Mouse (Mus musculus): ENCODE data around the gene Dedd. TPM values are rescaled to one million over a fixed set of nuclear protein-coding genes. Genes with fewer than 3 reads are reported as not detected.

The Dedd gene
- polyA plus RNA-seq, 1 experiment from 2014 or later, result 61.5 TPM

DNA sequence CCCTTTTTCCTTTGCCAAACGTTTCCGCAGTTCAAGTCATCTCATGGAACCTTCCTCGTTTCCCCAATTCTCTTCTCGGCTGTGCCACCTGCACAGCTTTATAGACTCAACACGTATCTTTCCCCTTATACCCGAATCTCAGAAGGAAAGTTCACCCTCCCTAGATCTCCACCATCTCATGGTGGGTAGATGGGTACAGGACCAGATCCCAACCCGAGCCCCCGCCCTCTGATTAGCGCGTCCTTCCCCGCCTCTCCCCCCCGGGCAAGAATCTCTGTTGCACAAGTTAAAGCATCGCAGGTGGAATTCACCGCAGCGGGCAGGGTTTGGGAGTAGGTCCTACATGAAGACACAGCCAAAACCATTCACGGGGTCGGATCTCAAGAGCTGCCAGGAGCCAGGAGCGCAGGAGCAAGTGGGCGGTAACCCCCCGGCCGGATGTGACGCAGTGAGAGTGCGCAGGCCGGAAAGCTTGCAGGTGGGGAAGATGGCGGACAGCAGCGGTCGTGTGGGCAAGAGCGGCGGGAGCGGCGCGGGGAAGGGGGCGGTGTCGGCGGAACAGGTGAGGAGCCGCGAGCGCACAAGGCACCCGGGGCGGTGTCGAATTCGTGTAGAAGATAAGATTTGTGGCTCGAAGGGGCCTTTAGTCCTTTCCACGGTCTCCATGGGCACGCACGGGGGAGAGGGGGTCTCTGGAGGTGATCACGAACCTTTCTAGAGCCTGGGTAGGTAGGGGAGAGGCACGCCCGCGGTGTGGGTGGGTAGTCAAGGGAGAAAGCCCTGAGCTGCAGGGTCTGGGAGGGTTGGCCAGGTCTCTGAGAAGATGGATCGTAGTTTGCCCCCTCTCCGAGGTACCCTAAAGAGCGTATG, 16.5 kb downstream of the Dedd start, which contains the start of the genes Nit1 and Pfdn2:
Gene Nit1, minus strand, starts transcription at position 422 of the 870 bp plus-strand sequence.
Gene Pfdn2, plus strand, starts transcription at position 446 of the 870 bp plus-strand sequence.
- Histone ChIP-seq H3K9me3 (ENCODE audit: control insufficient read depth, low read length) (peaks cover 7% of the 10 kb centered on the region), H3K27ac (replicated peaks; ENCODE audit: low read depth, low read length) (peak within 1 kb of the TSS; percentile 79), H3K27me3 (ENCODE audit: control insufficient read depth, insufficient read depth, low read length) (no peaks in the 10 kb centered on the region), H3K9ac (replicated peaks; ENCODE audit: low read length) (peak within 1 kb of the TSS; percentile 77), H3K4me3 (replicated peaks; ENCODE audit: low read depth, low read length) (peak within 1 kb of the TSS; percentile 98), H3K4me1 (ENCODE audit: control insufficient read depth, insufficient read depth, low read length) (peaks cover 16% of the 10 kb centered on the region), H3K4me2 (ENCODE audit: low read length) (peak within 1 kb of the TSS; percentile 93), H3K36me3 (ENCODE audit: control insufficient read depth, insufficient read depth, low read length) (peaks cover 36% of the 10 kb centered on the region)
- ATAC-seq (ENCODE audit: low FRiP score, low TSS enrichment) (peak; percentile 93), DNase-seq (peak; percentile 96)
- 1% methylated on average over 53 of the region's 53 CpGs for WGBS

DNA sequence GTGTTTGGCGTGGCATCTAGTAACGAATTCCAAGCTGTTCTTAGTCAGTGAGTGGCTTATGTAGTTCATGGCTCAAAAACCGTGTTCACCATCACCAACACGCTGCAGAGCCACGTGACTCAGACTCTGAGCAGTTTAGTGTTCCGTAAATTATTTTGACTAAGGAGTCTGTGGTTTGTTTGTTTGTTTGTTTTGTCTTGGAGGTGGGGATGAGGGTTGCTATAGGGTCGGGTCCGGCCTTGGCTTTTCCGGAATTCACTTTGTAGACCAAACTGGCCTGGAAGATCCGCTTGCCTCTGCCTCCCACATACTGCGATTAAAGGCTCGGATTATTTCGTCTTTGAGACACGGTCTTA, 17.1 kb downstream of the Dedd start:
- H3K9me3 ChIP-seq (ENCODE audit: control insufficient read depth, low read length), result peaks cover 7% of the 10 kb centered on the region
- ATAC-seq (ENCODE audit: low FRiP score, low TSS enrichment) (no peak), DNase-seq (no peak)
- H3K27me3 ChIP-seq (ENCODE audit: control insufficient read depth, insufficient read depth, low read length), result no peaks in the 10 kb centered on the region
- H3K4me2 ChIP-seq (ENCODE audit: low read length), result peak overlapping the region; percentile 93
- peaks cover 16% of the 10 kb centered on the region for H3K4me1 ChIP-seq (ENCODE audit: control insufficient read depth, insufficient read depth, low read length)
- H3K4me3 ChIP-seq (replicated peaks; ENCODE audit: low read depth, low read length), result peak overlapping the region; percentile 98
- WGBS, result 2% methylated on average over 14 of the region's 14 CpGs
- peak overlapping the region; percentile 79 for H3K27ac ChIP-seq (replicated peaks; ENCODE audit: low read depth, low read length)
- H3K36me3 ChIP-seq (ENCODE audit: control insufficient read depth, insufficient read depth, low read length), result peaks cover 30% of the 10 kb centered on the region
- H3K9ac ChIP-seq (replicated peaks; ENCODE audit: low read length), result peak overlapping the region; percentile 77

DNA sequence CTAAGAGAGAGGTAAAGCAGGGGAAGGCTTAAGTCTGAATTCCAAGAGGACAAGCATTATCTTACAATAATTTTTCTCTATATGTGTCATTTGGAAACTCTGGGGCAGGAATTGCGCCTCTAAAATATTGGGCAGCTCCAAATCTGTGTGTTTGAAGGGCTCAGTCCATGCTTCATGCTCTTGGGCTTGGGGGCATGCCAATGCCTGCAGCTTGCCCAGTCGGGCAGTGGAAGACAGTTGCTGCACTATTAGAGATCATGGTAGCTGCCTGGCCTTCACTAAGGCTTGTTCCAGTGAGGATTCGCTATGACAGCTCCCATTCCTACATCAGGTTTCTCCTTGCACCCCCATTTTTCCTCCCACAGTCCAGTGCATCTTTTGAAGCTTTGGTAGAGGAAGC, 19.7 kb downstream of the Dedd start:
- Histone ChIP-seq H3K27ac (replicated peaks; ENCODE audit: low read depth, low read length) (no peak overlapping the region), H3K27me3 (ENCODE audit: control insufficient read depth, insufficient read depth, low read length) (no peaks in the 10 kb centered on the region), H3K4me1 (ENCODE audit: control insufficient read depth, insufficient read depth, low read length) (peaks cover 16% of the 10 kb centered on the region), H3K9ac (replicated peaks; ENCODE audit: low read length) (no peak overlapping the region), H3K4me3 (replicated peaks; ENCODE audit: low read depth, low read length) (no peak overlapping the region), H3K4me2 (ENCODE audit: low read length) (no peak overlapping the region), H3K9me3 (ENCODE audit: control insufficient read depth, low read length) (peaks cover 7% of the 10 kb centered on the region), H3K36me3 (ENCODE audit: control insufficient read depth, insufficient read depth, low read length) (peaks cover 6% of the 10 kb centered on the region; the same call in 1 of the 2 replicates)
- no peak for DNase-seq
- ATAC-seq (ENCODE audit: low FRiP score, low TSS enrichment), result no peak
- WGBS, result 94% methylated on average over 3 of the region's 3 CpGs

DNA sequence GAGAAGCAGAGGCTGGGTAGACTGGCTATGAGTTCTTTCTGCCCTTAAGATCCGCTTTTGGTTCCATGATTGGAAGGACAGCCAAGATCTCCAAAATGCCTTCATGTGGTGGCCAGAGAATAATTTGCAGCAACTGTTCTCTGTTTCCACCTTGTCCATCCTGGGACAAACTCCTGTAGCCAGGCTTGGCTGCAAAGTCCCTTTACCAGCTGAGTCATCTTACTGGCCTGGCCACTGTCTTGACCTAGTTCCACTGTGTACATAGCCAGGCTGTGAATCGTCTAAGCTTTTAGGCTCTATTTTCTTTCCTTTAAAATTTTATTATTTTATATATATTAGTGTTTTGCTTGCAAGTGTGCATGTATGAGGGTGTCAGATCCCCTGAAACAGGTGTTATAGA, 20.3 kb downstream of the Dedd start:
- no peaks in the 10 kb centered on the region for H3K27me3 ChIP-seq (ENCODE audit: control insufficient read depth, insufficient read depth, low read length)
- no peak overlapping the region for H3K9ac ChIP-seq (replicated peaks; ENCODE audit: low read length)
- ATAC-seq (ENCODE audit: low FRiP score, low TSS enrichment) (no peak), DNase-seq (no peak)
- H3K4me1 ChIP-seq (ENCODE audit: control insufficient read depth, insufficient read depth, low read length), result peaks cover 16% of the 10 kb centered on the region
- H3K36me3 ChIP-seq (ENCODE audit: control insufficient read depth, insufficient read depth, low read length), result peaks cover 4% of the 10 kb centered on the region; the same call in 1 of the 2 replicates
- H3K4me3 ChIP-seq (replicated peaks; ENCODE audit: low read depth, low read length), result no peak overlapping the region
- no peak overlapping the region for H3K27ac ChIP-seq (replicated peaks; ENCODE audit: low read depth, low read length)
- WGBS, result 99% methylated on average over 2 of the region's 2 CpGs
- H3K9me3 ChIP-seq (ENCODE audit: control insufficient read depth, low read length), result peaks cover 7% of the 10 kb centered on the region
- H3K4me2 ChIP-seq (ENCODE audit: low read length), result no peak overlapping the region

DNA sequence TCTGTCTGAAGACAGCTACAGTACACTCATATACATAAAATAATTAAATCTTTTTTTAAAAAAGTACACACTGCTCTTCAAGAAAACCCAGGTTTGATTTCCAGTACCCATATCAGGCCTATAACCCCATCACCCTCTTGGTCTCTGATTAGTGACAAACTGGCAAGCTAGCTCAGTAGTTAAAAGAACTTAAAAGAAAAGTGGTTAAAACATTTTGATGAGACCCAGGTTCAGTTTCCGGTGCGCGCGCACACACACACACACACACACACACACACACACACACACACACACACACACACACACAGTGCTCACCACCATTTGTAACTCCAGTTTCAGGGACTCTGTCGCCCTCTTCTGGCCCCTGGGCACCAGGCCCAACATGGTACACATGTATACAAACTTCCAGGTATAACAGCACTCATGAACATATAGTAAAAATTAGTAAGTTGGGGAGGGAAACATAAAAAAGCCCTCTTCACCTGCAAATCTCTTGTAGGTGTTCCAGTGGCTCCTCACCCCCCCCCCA, 26.9 kb downstream of the Dedd start:
- H3K9ac ChIP-seq (replicated peaks; ENCODE audit: low read length), result no peak overlapping the region
- 0 out of 2 replicates have a peak, but pooled peaks cover 6% of the 10 kb centered on the region for H3K4me1 ChIP-seq (ENCODE audit: control insufficient read depth, insufficient read depth, low read length)
- peaks cover 19% of the 10 kb centered on the region for H3K36me3 ChIP-seq (ENCODE audit: control insufficient read depth, insufficient read depth, low read length)
- DNase-seq (peak; percentile 39), ATAC-seq (ENCODE audit: low FRiP score, low TSS enrichment) (no peak)
- 78% methylated on average over 5 of the region's 5 CpGs for WGBS
- H3K27ac ChIP-seq (replicated peaks; ENCODE audit: low read depth, low read length), result no peak overlapping the region
- no peak overlapping the region for H3K4me3 ChIP-seq (replicated peaks; ENCODE audit: low read depth, low read length)
- H3K27me3 ChIP-seq (ENCODE audit: control insufficient read depth, insufficient read depth, low read length), result no peaks in the 10 kb centered on the region
- H3K9me3 ChIP-seq (ENCODE audit: control insufficient read depth, low read length), result peaks cover 3% of the 10 kb centered on the region
- H3K4me2 ChIP-seq (ENCODE audit: low read length), result no peak overlapping the region

DNA sequence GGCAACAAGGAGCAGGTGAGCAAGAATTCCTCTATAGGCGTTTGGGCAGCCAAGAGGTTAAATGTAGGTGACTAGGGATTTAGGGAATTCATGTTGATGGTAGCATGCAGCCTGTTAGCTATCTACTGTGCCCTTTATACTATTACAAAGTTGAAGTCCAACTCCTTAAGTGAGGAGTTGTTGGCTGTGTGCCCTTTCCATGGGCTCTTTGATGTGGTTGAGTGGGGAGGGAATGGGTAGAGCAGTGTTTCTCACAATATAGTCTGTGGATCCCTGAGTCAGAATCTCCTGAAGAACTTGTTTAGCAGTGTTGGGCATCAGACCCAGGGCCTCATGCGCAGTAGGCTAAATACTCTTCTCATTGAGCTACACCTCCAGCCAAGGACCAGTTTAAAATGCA, 27.9 kb downstream of the Dedd start:
- 91% methylated on average over 2 of the region's 2 CpGs for WGBS
- ATAC-seq (ENCODE audit: low FRiP score, low TSS enrichment) (no peak), DNase-seq (no peak)
- Histone ChIP-seq H3K9me3 (ENCODE audit: control insufficient read depth, low read length) (peaks cover 3% of the 10 kb centered on the region), H3K9ac (replicated peaks; ENCODE audit: low read length) (no peak overlapping the region), H3K4me1 (ENCODE audit: control insufficient read depth, insufficient read depth, low read length) (peaks cover 10% of the 10 kb centered on the region), H3K27ac (replicated peaks; ENCODE audit: low read depth, low read length) (no peak overlapping the region), H3K4me2 (ENCODE audit: low read length) (no peak overlapping the region), H3K27me3 (ENCODE audit: control insufficient read depth, insufficient read depth, low read length) (no peaks in the 10 kb centered on the region), H3K4me3 (replicated peaks; ENCODE audit: low read depth, low read length) (no peak overlapping the region), H3K36me3 (ENCODE audit: control insufficient read depth, insufficient read depth, low read length) (peaks cover 19% of the 10 kb centered on the region)

DNA sequence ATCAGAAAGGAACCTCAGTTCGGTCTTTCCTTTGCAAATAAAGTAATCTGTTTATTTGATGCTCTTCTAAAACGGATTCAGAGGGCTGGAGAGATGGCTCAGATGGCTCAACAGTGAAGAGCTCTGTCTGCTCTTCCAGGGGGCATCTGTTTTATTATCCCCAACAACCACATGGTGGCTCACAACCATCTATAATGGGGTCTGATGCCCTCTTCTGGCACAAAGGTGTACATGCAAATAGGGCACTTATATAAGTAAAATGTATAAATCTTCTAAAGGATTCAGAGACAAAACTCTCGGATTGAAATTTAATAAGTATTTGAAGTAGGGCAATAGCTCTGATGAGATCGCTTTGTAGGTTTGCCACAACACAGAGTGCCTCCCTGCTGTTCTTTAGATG, 29.5 kb downstream of the Dedd start:
- no peak overlapping the region for H3K4me3 ChIP-seq (replicated peaks; ENCODE audit: low read depth, low read length)
- no peaks in the 10 kb centered on the region for H3K27me3 ChIP-seq (ENCODE audit: control insufficient read depth, insufficient read depth, low read length)
- peak; percentile 75 for DNase-seq
- H3K4me1 ChIP-seq (ENCODE audit: control insufficient read depth, insufficient read depth, low read length), result peaks cover 11% of the 10 kb centered on the region
- no peak for ATAC-seq (ENCODE audit: low FRiP score, low TSS enrichment)
- WGBS, result 78% methylated on average over 4 of the region's 4 CpGs
- peaks cover 19% of the 10 kb centered on the region for H3K36me3 ChIP-seq (ENCODE audit: control insufficient read depth, insufficient read depth, low read length)
- no peak overlapping the region for H3K4me2 ChIP-seq (ENCODE audit: low read length)
- no peak overlapping the region for H3K27ac ChIP-seq (replicated peaks; ENCODE audit: low read depth, low read length)
- peaks cover 3% of the 10 kb centered on the region for H3K9me3 ChIP-seq (ENCODE audit: control insufficient read depth, low read length)
- H3K9ac ChIP-seq (replicated peaks; ENCODE audit: low read length), result no peak overlapping the region

DNA sequence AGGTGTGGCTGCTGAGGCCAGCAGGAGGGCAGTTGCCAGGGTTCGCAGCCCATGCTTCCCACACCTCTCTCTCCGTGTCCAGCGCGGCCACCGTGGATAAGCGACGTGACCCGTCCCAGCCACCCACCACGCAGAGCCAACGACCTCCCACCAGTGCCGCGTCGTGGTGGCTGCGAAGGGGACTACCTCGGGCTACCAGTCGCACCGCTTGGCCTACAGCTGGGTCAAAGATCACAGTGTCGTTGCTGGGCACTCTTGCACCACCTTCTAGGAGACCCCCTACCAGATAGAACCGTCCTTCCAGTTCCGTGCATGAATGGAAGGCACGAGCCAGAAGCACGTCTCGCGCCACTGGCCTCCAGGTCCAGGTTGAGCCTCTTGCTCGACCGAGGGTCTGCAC, 31.3 kb downstream of the Dedd start:
- peaks cover 11% of the 10 kb centered on the region for H3K4me1 ChIP-seq (ENCODE audit: control insufficient read depth, insufficient read depth, low read length)
- H3K9ac ChIP-seq (replicated peaks; ENCODE audit: low read length), result peak overlapping the region; percentile 73
- H3K27me3 ChIP-seq (ENCODE audit: control insufficient read depth, insufficient read depth, low read length), result no peaks in the 10 kb centered on the region
- peaks cover 19% of the 10 kb centered on the region for H3K36me3 ChIP-seq (ENCODE audit: control insufficient read depth, insufficient read depth, low read length)
- peak overlapping the region; percentile 94 for H3K4me2 ChIP-seq (ENCODE audit: low read length)
- DNase-seq (no peak), ATAC-seq (ENCODE audit: low FRiP score, low TSS enrichment) (peak; percentile 65)
- WGBS, result 2% methylated on average over 26 of the region's 26 CpGs
- peak overlapping the region; percentile 39 for H3K4me3 ChIP-seq (replicated peaks; ENCODE audit: low read depth, low read length)
- H3K27ac ChIP-seq (replicated peaks; ENCODE audit: low read depth, low read length), result peak overlapping the region; percentile 80
- H3K9me3 ChIP-seq (ENCODE audit: control insufficient read depth, low read length), result peaks cover 3% of the 10 kb centered on the region

Data from midbrain, embryonic 14.5 days (tissue).